Mouse (Mus musculus) small intestine, adult 2 months (tissue): ENCODE results near the gene Itgb1. TPM values are rescaled to one million over a fixed set of nuclear protein-coding genes. Genes with fewer than 3 reads are reported as not detected.

Experiments
- H3K27ac ChIP-seq: fragments of 200-500 bp; 2 replicates; pipeline ENCODE4 v1.5.1; 2012; ENCODE audit warnings: low read depth, low read length, control low read depth, inconsistent platforms; ENCODE audit not compliant: insufficient read depth
- H3K27me3 ChIP-seq: fragments of 200-500 bp; 2 replicates; pipeline ENCODE4 v1.6.1; 2012; ENCODE audit warnings: mild to moderate bottlenecking, moderate library complexity, low read length, inconsistent platforms; ENCODE audit not compliant: control insufficient read depth, insufficient read depth
- H3K36me3 ChIP-seq: fragments of 200-500 bp; 2 replicates; pipeline ENCODE4 v1.6.1; 2012; ENCODE audit warnings: mild to moderate bottlenecking, low read length, control low read depth, inconsistent platforms; ENCODE audit not compliant: control insufficient read depth, insufficient read depth
- H3K4me1 ChIP-seq: fragments of 200-500 bp; 2 replicates; pipeline ENCODE4 v1.6.1; 2012; ENCODE audit warnings: low read length, inconsistent platforms, mixed read lengths; ENCODE audit not compliant: control insufficient read depth, insufficient read depth, insufficient read length
- H3K4me3 ChIP-seq: fragments of 200-500 bp; 2 replicates; pipeline ENCODE4 v1.5.1; 2012; ENCODE audit warnings: low read depth, mild to moderate bottlenecking, control low read depth, inconsistent platforms, low read length, moderate library complexity
- CTCF ChIP-seq: fragments of 200-500 bp; IDR thresholded peaks from 2 replicates; pipeline ENCODE4 v1.5.1; 2012; ENCODE audit warnings: low read depth, mild to moderate bottlenecking, control low read depth, inconsistent platforms, low read length, moderate library complexity, mixed read lengths; ENCODE audit not compliant: insufficient replicate concordance, insufficient read length; ENCODE audit errors: extremely low read depth
- POLR2A ChIP-seq: fragments of 200-500 bp; IDR thresholded peaks from 2 replicates; pipeline ENCODE4 v1.6.1; 2012; ENCODE audit warnings: low read depth, mild to moderate bottlenecking, control low read depth, inconsistent platforms, low read length, moderate library complexity
- WGBS: fragments of 180-500 bp; shearing (Covaris S2); methylation state at CpG from one replicate; pipeline ENCODE4 v1.1.7; 2018; 5-methylcytosine and 5-hydroxymethylcytosine counted together
- polyA plus RNA-seq: library from polyadenylated mRNA; depleted of rRNA; stranded (reverse); fragments of >200 nt; gene quantifications from 2 replicates; pipeline ENCODE4 v1.2.3, GENCODE M21; 2012

The Itgb1 gene
- polyA plus RNA-seq, 1 experiment = 17.8 TPM

DNA sequence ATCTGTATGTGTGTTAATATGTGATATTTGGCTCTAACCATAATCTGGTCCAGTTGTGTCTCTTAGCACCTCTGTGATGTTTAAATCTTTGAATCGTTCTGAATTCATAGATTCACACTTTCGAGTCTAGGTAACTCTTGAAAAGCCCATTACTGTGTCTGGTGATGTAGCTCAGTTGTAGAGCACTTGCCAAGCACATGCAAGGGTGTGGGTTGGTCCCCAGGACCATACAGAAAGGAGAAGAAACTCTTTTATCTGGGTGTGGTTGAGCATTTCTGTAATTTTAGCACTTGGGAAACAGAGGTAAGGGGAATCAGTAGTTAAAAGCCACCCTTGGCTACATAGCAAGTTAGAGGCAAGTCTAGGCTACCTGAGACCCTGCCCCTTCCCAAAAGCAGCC lies 13.0 kb upstream of the Itgb1 start:
- Histone ChIP-seq H3K4me3 (no peak overlapping the region), H3K4me1 (no peaks in the 10 kb centered on the region), H3K27me3 (no peaks in the 10 kb centered on the region), H3K36me3 (no peaks in the 10 kb centered on the region), H3K27ac (no peak overlapping the region)
- WGBS = 82% methylated on average over 2 of the region's 2 CpGs
- TF ChIP-seq CTCF = no peak
- TF ChIP-seq POLR2A = no peak

DNA sequence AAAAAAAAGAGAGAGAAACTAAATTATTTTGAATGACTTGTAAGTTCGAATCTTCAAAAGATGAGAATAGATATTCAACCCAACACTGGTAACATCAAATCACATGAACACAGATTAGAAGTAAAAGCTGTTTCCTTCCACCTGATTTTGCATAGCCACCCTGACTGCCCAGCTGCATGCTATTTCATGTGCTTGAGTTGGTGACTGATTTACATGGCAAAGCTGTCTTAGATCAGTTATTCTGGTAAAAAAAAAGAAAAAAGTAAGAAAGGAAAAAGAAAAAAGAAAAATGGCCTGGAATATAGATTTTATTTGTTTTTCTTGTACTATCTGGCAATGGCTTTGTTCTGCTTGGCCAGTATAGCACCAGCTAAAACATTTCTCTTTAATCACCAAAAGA lies 12.5 kb upstream of the Itgb1 start:
- no peak for TF ChIP-seq CTCF
- TF ChIP-seq POLR2A = no peak

DNA sequence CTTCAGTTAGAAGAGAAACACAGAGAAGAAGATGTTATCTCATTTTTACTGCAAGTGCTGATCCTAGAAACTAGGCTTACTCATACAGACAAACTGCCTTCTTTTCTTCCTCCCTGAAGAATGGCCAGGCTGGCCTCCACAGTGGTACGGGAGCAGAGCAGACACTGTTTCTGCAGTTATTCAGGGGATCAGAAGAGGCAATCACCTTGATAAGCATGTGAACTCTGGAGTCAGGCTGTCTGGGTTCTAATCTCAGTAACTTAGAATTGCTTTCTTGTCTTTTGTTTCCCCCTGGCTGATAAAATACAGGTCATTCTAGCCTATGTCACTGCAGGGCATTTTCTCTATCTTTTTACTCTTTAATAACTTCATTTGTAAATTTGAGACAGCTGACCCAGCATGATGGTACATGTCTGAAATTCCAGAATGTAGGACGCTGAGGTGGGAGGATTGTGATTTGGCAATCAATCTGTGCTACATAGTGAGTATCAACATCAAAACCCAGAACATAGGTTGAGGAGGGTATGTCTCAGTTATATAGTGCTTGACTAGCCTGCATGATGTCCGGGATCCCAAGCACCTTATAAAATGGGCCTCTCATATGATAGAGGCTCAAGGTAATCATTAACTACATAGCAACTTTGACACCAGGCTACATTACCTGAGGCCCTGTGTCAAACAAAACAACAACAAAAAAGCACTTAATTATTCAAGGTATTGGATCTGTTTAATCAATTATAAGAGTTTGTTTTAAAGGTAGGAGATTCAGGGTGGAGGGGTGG lies 9.4 kb upstream of the Itgb1 start:
- Histone ChIP-seq H3K27ac (no peak overlapping the region), H3K36me3 (no peaks in the 10 kb centered on the region), H3K27me3 (no peaks in the 10 kb centered on the region), H3K4me3 (no peak overlapping the region), H3K4me1 (no peaks in the 10 kb centered on the region)
- 38% methylated on average over 3 of the region's 3 CpGs for WGBS
- TF ChIP-seq CTCF (no peak), POLR2A (no peak)

More for the DNA sequence above, 12.5 kb upstream of the Itgb1 start:
- H3K27me3 ChIP-seq = no peaks in the 10 kb centered on the region
- H3K4me1 ChIP-seq = no peaks in the 10 kb centered on the region
- WGBS = 88% methylated on average over 1 of the region's 1 CpGs
- no peak overlapping the region for H3K27ac ChIP-seq
- H3K4me3 ChIP-seq = no peak overlapping the region
- no peaks in the 10 kb centered on the region for H3K36me3 ChIP-seq

GRCm38 (mm10) chr8:128679909-128680308 lies 5.5 kb upstream of the Itgb1 start:
- H3K4me3 ChIP-seq = no peak overlapping the region
- 74% methylated on average over 2 of the region's 2 CpGs for WGBS

GRCm38 (mm10) chr8:128680548-128681325 lies 4.7 kb upstream of the Itgb1 start:
- Histone ChIP-seq H3K27me3 (no peaks in the 10 kb centered on the region), H3K36me3 (no peaks in the 10 kb centered on the region), H3K4me3 (no peak overlapping the region), H3K4me1 (peaks cover 3% of the 10 kb centered on the region; the same call in 1 of the 2 replicates), H3K27ac (peak overlapping the region; percentile 66)
- 85% methylated on average over 2 of the region's 2 CpGs for WGBS
- no peak for TF ChIP-seq POLR2A

More at GRCm38 (mm10) chr8:128679909-128680308, 5.5 kb upstream of the Itgb1 start:
- Histone ChIP-seq H3K36me3 (no peaks in the 10 kb centered on the region), H3K27me3 (no peaks in the 10 kb centered on the region), H3K27ac (peak overlapping the region; percentile 66), H3K4me1 (peaks cover 3% of the 10 kb centered on the region; the same call in 1 of the 2 replicates)
- no peak for TF ChIP-seq CTCF
- no peak for TF ChIP-seq POLR2A

DNA sequence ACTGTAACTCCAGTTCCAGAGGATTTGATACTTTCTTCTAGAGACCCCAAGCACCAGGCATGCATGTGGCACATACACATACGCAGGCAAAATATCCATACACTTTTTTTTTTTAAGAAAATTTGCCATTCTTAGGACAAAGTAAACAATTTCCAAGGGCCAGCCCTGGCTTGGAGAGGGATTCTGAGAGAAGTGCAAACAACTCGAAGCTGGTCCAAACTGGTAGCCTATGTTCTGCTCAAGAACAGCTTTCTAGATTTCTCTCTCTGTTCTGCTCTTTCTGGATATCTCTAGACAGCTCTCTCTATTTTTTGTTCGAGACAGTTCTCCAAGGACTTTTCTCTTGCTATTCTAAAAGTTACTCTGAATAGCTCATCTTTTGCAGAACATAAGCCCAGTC lies 3.5 kb upstream of the Itgb1 start:
- Histone ChIP-seq H3K27ac (no peak overlapping the region), H3K27me3 (no peaks in the 10 kb centered on the region), H3K4me3 (no peak overlapping the region), H3K36me3 (no peaks in the 10 kb centered on the region), H3K4me1 (peaks cover 3% of the 10 kb centered on the region; the same call in 1 of the 2 replicates)
- 87% methylated on average over 3 of the region's 3 CpGs for WGBS
- TF ChIP-seq CTCF (no peak), POLR2A (no peak)
